Mouse (Mus musculus) MEL (cell line): ENCODE results near the gene Ppil3. TPM values are rescaled to one million over a fixed set of nuclear protein-coding genes. Genes with fewer than 3 reads are reported as not detected.

Experiments
- DNase-seq: peaks from one replicate; pipeline ENCODE4 v3.0.0; 2011; ENCODE audit warnings: low read depth, low spot score
- H3K27ac ChIP-seq: 2 replicates; pipeline ENCODE4 v1.5.1; 2012; ENCODE audit warnings: low read depth, mild to moderate bottlenecking, control low read depth, low read length, moderate library complexity; ENCODE audit not compliant: control insufficient read depth
- H3K27me3 ChIP-seq, 2 experiments: fragments of 150-350 bp in 1 of 2; sonication (generic) in 1 of 2; 2 replicates each; pipeline ENCODE4 v1.6.1; 2012; ENCODE audit warnings: low read length in 2 of 2, mild to moderate bottlenecking in 2 of 2, improper control_type of control experiment in 1 of 2, moderate library complexity in 1 of 2; ENCODE audit not compliant: insufficient read depth in 2 of 2, control insufficient read depth in 1 of 2
- H3K36me3 ChIP-seq, 2 experiments: 2 replicates each; pipeline ENCODE4 v1.6.1; 2012 to 2014; ENCODE audit warnings: low read length in 2 of 2, improper control_type of control experiment in 1 of 2, inconsistent platforms in 1 of 2, mild to moderate bottlenecking in 1 of 2; ENCODE audit not compliant: insufficient read depth in 2 of 2, control insufficient read depth in 1 of 2
- H3K4me1 ChIP-seq, 2 experiments: fragments of 150-350 bp in 1 of 2; sonication (generic) in 1 of 2; 2 replicates each; pipeline ENCODE4 v1.6.1; 2012; ENCODE audit warnings: low read length in 2 of 2, improper control_type of control experiment in 1 of 2, mild to moderate bottlenecking in 1 of 2; ENCODE audit not compliant: insufficient read depth in 2 of 2, control insufficient read depth in 1 of 2
- H3K4me3 ChIP-seq, 2 experiments: fragments of 150-350 bp in 1 of 2; sonication (generic) in 1 of 2; 2 replicates each; pipeline ENCODE4 v1.5.1; 2012; ENCODE audit warnings: low read depth in 2 of 2, low read length in 2 of 2, mild to moderate bottlenecking in 2 of 2, moderate library complexity in 2 of 2, control low read depth in 1 of 2, improper control_type of control experiment in 1 of 2; ENCODE audit not compliant: control insufficient read depth in 1 of 2, insufficient read depth in 1 of 2
- H3K79me2 ChIP-seq: 2 replicates; pipeline ENCODE4 v1.6.1; 2012; ENCODE audit warnings: mild to moderate bottlenecking, low read length, moderate library complexity; ENCODE audit not compliant: control insufficient read depth, poor library complexity, insufficient read depth
- H3K9ac ChIP-seq: 2 replicates; pipeline ENCODE4 v1.6.1; 2012; ENCODE audit warnings: low read depth, mild to moderate bottlenecking, control low read depth, low read length, moderate library complexity; ENCODE audit not compliant: control insufficient read depth, poor library complexity, severe bottlenecking
- H3K9me3 ChIP-seq: fragments of 150-350 bp; sonication (generic); replicated peaks from 2 replicates; pipeline ENCODE4 v1.6.1; 2012; ENCODE audit warnings: mild to moderate bottlenecking, low read length, improper control_type of control experiment, moderate library complexity; ENCODE audit not compliant: insufficient read depth
- BHLHE40 ChIP-seq: IDR thresholded peaks from 2 replicates; pipeline ENCODE4 v1.6.1; 2012; ENCODE audit warnings: low read depth, mild to moderate bottlenecking, inconsistent platforms, low read length, improper control_type of control experiment, borderline replicate concordance
- CHD1 ChIP-seq: IDR thresholded peaks from 2 replicates; pipeline ENCODE4 v1.6.1; 2012; ENCODE audit warnings: low read depth, mild to moderate bottlenecking, inconsistent platforms, low read length, improper control_type of control experiment
- CHD2 ChIP-seq: IDR thresholded peaks from 2 replicates; pipeline ENCODE4 v1.6.1; 2011; ENCODE audit warnings: low read length, improper control_type of control experiment
- ELF1 ChIP-seq: IDR thresholded peaks from 2 replicates; pipeline ENCODE4 v1.6.1; 2014; ENCODE audit warnings: low read depth, mild to moderate bottlenecking, inconsistent platforms, low read length, improper control_type of control experiment, moderate library complexity
- EP300 ChIP-seq, 2 experiments: IDR thresholded peaks; 2 replicates each; pipeline ENCODE4 v1.6.1; 2011; ENCODE audit warnings: improper control_type of control experiment in 2 of 2, low read length in 2 of 2, low read depth in 1 of 2, mild to moderate bottlenecking in 1 of 2
- ETS1 ChIP-seq: IDR thresholded peaks from 2 replicates; pipeline ENCODE4 v1.6.1; 2012; ENCODE audit warnings: low read depth, mild to moderate bottlenecking, inconsistent platforms, low read length, improper control_type of control experiment, moderate library complexity
- GATA1 ChIP-seq: IDR thresholded peaks from 2 replicates; pipeline ENCODE4 v1.6.1; 2011; ENCODE audit warnings: low read depth, low read length, improper control_type of control experiment
- HCFC1 ChIP-seq: IDR thresholded peaks from 2 replicates; pipeline ENCODE4 v1.6.1; 2012; ENCODE audit warnings: low read depth, mild to moderate bottlenecking, inconsistent platforms, low read length, improper control_type of control experiment, moderate library complexity
- KAT2A ChIP-seq: conservative IDR thresholded peaks from 2 replicates; pipeline ENCODE4 v1.6.1; 2012; ENCODE audit warnings: low read depth, low read length, improper control_type of control experiment, inconsistent platforms
- MAFK ChIP-seq: IDR thresholded peaks from 2 replicates; pipeline ENCODE4 v1.6.1; 2011; ENCODE audit warnings: low read depth, mild to moderate bottlenecking, low read length, improper control_type of control experiment, borderline replicate concordance
- MAX ChIP-seq: IDR thresholded peaks from 2 replicates; pipeline ENCODE4 v1.6.1; 2011; ENCODE audit warnings: low read length, improper control_type of control experiment
- MAZ ChIP-seq: IDR thresholded peaks from 2 replicates; pipeline ENCODE4 v1.6.1; 2012; ENCODE audit warnings: low read depth, mild to moderate bottlenecking, inconsistent platforms, low read length, improper control_type of control experiment
- MXI1 ChIP-seq: IDR thresholded peaks from 2 replicates; pipeline ENCODE4 v1.6.1; 2011; ENCODE audit warnings: mild to moderate bottlenecking, low read depth, low read length, improper control_type of control experiment
- NELFE ChIP-seq: IDR thresholded peaks from 2 replicates; pipeline ENCODE4 v1.6.1; 2011; ENCODE audit warnings: low read depth, low read length, improper control_type of control experiment
- NRF1 ChIP-seq: IDR thresholded peaks from 2 replicates; pipeline ENCODE4 v1.6.1; 2014; ENCODE audit warnings: low read depth, mild to moderate bottlenecking, inconsistent platforms, low read length, improper control_type of control experiment, moderate library complexity; ENCODE audit not compliant: poor library complexity, insufficient read depth, severe bottlenecking
- POLR2A ChIP-seq, 2 experiments: IDR thresholded peaks; 2 replicates each; pipeline ENCODE4 v1.6.1; 2011 to 2012; ENCODE audit warnings: low read length in 2 of 2, mild to moderate bottlenecking in 2 of 2, control low read depth in 1 of 2, improper control_type of control experiment in 1 of 2, low read depth in 1 of 2, moderate library complexity in 1 of 2; ENCODE audit not compliant: control insufficient read depth in 1 of 2, insufficient read depth in 1 of 2, poor library complexity in 1 of 2
- POLR2AphosphoS2 ChIP-seq: IDR thresholded peaks from 2 replicates; pipeline ENCODE4 v1.6.1; 2011; ENCODE audit warnings: low read length, improper control_type of control experiment
- POLR2AphosphoS5 ChIP-seq: IDR thresholded peaks from 2 replicates; pipeline ENCODE4 v1.6.1; 2012; ENCODE audit warnings: low read depth, borderline replicate concordance, mild to moderate bottlenecking, inconsistent platforms, low read length, moderate library complexity, mixed read lengths
- SIN3A ChIP-seq: IDR thresholded peaks from 2 replicates; pipeline ENCODE4 v1.6.1; 2012; ENCODE audit warnings: low read length, improper control_type of control experiment, inconsistent platforms
- SMC3 ChIP-seq: IDR thresholded peaks from 2 replicates; pipeline ENCODE4 v1.6.1; 2011; ENCODE audit warnings: low read depth, low read length, improper control_type of control experiment
- TBP ChIP-seq: IDR thresholded peaks from 2 replicates; pipeline ENCODE4 v1.8.0; 2011; ENCODE audit warnings: low read depth, low read length, improper control_type of control experiment
- TCF12 ChIP-seq: IDR thresholded peaks from 2 replicates; pipeline ENCODE4 v1.6.1; 2014; ENCODE audit warnings: low read depth, mild to moderate bottlenecking, inconsistent platforms, low read length, improper control_type of control experiment, moderate library complexity
- USF1 ChIP-seq: IDR thresholded peaks from 2 replicates; pipeline ENCODE4 v1.6.1; 2014; ENCODE audit warnings: low read depth, mild to moderate bottlenecking, inconsistent platforms, low read length, improper control_type of control experiment, moderate library complexity
- USF2 ChIP-seq, 2 experiments: IDR thresholded peaks; 2 replicates each; pipeline ENCODE4 v1.6.1; 2011 to 2012; ENCODE audit warnings: improper control_type of control experiment in 2 of 2, low read length in 2 of 2, borderline replicate concordance in 1 of 2, inconsistent platforms in 1 of 2, low read depth in 1 of 2, mild to moderate bottlenecking in 1 of 2; ENCODE audit not compliant: insufficient read depth in 1 of 2
- ZKSCAN1 ChIP-seq: IDR thresholded peaks from 2 replicates; pipeline ENCODE4 v1.6.1; 2012; ENCODE audit warnings: low read depth, mild to moderate bottlenecking, inconsistent platforms, low read length, improper control_type of control experiment, moderate library complexity
- ZMIZ1 ChIP-seq: IDR thresholded peaks from 2 replicates; pipeline ENCODE4 v1.6.1; 2012; ENCODE audit warnings: low read depth, mild to moderate bottlenecking, inconsistent platforms, low read length, improper control_type of control experiment, moderate library complexity
- ZNF384 ChIP-seq: IDR thresholded peaks from 2 replicates; pipeline ENCODE4 v1.6.1; 2012; ENCODE audit warnings: low read depth, mild to moderate bottlenecking, inconsistent platforms, low read length, improper control_type of control experiment
- polyA plus RNA-seq, 2 experiments: library from polyadenylated mRNA; stranded (reverse) in 1 of 2; unstranded in 1 of 2; fragments of >175 nt in 1 of 2; fragments of >200 nt in 1 of 2; gene quantifications; 2 replicates each; pipeline versions ENCODE4 v1.2.1 to v1.2.4; 2012; ENCODE audit warnings: low replicate concordance in 2 of 2, low read depth in 1 of 2; ENCODE audit not compliant: insufficient read length in 2 of 2, insufficient read depth in 1 of 2, missing spikeins in 1 of 2
- total RNA-seq: library from RNA; depleted of rRNA; stranded (reverse); fragments of 300-350 nt; gene quantifications from 2 replicates; pipeline ENCODE4 v1.2.3, GENCODE M21; 2012

Gene Ppil3
- total and polyA plus RNA-seq, 3 experiments, result 76.8 to 503 (median 84.9) TPM

DNA sequence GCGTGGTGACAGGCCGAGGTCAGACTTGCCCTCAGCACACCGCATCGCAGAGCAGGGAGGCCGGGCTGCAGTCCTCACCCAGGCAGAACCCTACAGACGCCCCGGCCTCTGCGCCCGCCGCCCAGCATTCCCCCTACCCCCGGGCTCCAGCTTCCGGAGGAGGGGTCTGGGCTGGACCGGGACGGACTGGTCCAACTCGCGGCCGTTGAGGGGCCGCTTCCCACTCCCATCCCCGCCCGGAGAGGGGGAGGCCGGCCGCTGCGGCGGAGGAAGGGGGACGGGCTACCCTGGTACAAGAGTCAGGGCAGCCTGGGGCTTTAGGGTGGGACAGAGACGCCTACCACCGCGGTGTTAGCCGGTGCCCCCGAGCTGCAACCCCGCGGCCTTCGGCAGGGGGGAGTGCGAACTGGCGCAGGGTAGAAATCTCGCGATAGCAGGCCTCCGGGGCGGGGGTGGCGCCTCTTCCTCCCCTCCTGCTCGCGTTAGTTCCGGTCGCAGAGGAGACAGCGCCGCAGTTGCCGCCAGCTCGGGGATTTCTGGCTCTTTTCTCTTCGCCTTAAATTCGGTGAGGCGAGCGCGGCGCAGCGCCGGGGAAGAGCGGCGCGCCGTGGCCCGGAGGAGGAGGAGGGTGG is 52.5 kb downstream of the Ppil3 start, which contains the start of gene Bzw1:
Gene Bzw1, plus strand, starts transcription at position 247 of the 632 bp plus-strand sequence.
- H3K79me2 ChIP-seq, result peaks cover 33% of the 10 kb centered on the region
- H3K36me3 ChIP-seq, result peaks cover 23 to 31% of the 10 kb centered on the region in 2 experiments
- DNase-seq, result peak; percentile 95
- no peaks in the 10 kb centered on the region for H3K27me3 ChIP-seq
- H3K9me3 ChIP-seq, result no peaks in the 10 kb centered on the region
- TF ChIP-seq BHLHE40 (no peak), CHD2 (peak; percentile 92), SIN3A (peak; percentile 49), ZKSCAN1 (no peak), USF1 (no peak), TCF12 (peak; percentile 61; the same call in 1 of the 2 replicates), ZNF384 (no peak), ZMIZ1 (0 out of 2 replicates have a peak, but pooled peaks have one; percentile 44), NRF1 (0 out of 2 replicates have a peak, but pooled peaks have one; percentile 15), EP300 (IDR thresholded peaks at IDR 0.05; ENCODE audit: low read depth in 1 of 2, low read length in 2 of 2) (no peak), ELF1 (peak; percentile 76), MAZ (peak; percentile 81), NELFE (peak; percentile 82), TBP (peak; percentile 73; the same call in 1 of the 2 replicates), HCFC1 (peak; percentile 81), POLR2AphosphoS2 (peak; percentile 85), GATA1 (no peak), POLR2A (IDR thresholded peaks at IDR 0.05; ENCODE audit: control insufficient read depth in 1 of 2, insufficient read depth in 1 of 2, low read depth in 1 of 2, low read length in 2 of 2, poor library complexity in 1 of 2) (peak; percentile 64 to 80), ETS1 (no peak), KAT2A (no peak)
- peak within 1 kb of the TSS; percentile 100 for H3K9ac ChIP-seq
- peak within 1 kb of the TSS; percentile 84 to 85 for H3K4me3 ChIP-seq
- peak within 1 kb of the TSS; percentile 91 for H3K27ac ChIP-seq
- H3K4me1 ChIP-seq, result peaks cover 11 to 13% of the 10 kb centered on the region in 2 experiments

DNA sequence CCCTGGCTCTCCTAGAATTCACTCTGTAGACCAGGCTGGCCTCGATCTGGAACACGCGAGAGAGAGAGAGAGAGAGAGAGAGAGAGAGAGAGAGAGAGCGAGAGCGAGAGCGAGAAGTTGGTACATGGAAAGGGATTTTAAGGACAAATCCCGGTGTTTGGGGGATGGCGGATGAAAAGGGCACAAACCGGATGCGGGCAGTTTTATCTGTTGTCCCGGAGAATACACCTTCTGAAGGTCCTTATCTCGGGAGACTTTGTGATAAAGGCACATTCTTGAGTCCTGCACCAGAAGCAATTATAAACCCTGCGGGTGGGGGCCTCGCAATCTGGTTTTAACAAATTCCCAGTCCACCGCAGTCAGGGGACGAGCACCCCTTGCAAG is 53.0 kb downstream of the Ppil3 start:
- Histone ChIP-seq H3K9me3 (no peaks in the 10 kb centered on the region), H3K9ac (peak overlapping the region; percentile 48), H3K27ac (no peak overlapping the region), H3K79me2 (peaks cover 31% of the 10 kb centered on the region), H3K27me3 (no peaks in the 10 kb centered on the region), H3K4me3 (peak overlapping the region; percentile 40 to 82), H3K36me3 (peaks cover 22 to 31% of the 10 kb centered on the region in 2 experiments), H3K4me1 (peaks cover 11 to 13% of the 10 kb centered on the region in 2 experiments)
- TF ChIP-seq SMC3 (no peak), ZMIZ1 (no peak), USF1 (no peak), NELFE (no peak), MAFK (no peak), ZNF384 (no peak), MAX (no peak), POLR2AphosphoS5 (no peak), USF2 (IDR thresholded peaks at IDR 0.05; ENCODE audit: borderline replicate concordance in 1 of 2, insufficient read depth in 1 of 2, low read depth in 1 of 2, low read length in 2 of 2) (no peak), SIN3A (no peak), POLR2A (IDR thresholded peaks at IDR 0.05; ENCODE audit: control insufficient read depth in 1 of 2, insufficient read depth in 1 of 2, low read depth in 1 of 2, low read length in 2 of 2, poor library complexity in 1 of 2) (no peak), CHD1 (no peak), EP300 (IDR thresholded peaks at IDR 0.05; ENCODE audit: low read depth in 1 of 2, low read length in 2 of 2) (no peak), MXI1 (no peak), KAT2A (no peak)
- no peak for DNase-seq
